Mouse (Mus musculus) kidney, postnatal 4 days (tissue): ENCODE results near the gene Plcg1.

ENCODE experiments used
- DNase-seq, 2 experiments: peaks; one replicate each; pipeline ENCODE4 v3.0.0; 2021; ENCODE audit warnings: mixed read lengths in 2 of 2

Gene Plcg1

DNA sequence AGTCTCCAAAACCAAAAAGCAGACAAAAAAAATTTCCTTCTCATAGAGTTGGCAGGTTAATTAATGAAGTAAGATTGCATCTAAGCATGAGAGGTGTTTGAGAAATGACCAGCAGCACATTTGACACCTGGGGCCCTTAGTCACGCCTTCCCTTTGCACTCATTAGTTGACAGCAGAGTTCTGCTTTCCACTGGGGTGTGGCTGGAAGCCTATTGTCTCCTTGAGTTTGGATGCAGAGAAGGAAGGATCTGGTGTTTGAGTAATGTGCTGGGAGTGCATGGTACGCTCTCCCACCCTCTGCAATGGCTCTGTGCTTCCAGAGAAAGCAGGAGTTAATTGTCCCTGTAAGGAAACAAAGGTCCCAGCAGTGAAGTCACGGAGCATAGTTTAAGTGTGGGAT, 5.4 kb downstream of the Plcg1 start:
- DNase-seq: no peak

DNA sequence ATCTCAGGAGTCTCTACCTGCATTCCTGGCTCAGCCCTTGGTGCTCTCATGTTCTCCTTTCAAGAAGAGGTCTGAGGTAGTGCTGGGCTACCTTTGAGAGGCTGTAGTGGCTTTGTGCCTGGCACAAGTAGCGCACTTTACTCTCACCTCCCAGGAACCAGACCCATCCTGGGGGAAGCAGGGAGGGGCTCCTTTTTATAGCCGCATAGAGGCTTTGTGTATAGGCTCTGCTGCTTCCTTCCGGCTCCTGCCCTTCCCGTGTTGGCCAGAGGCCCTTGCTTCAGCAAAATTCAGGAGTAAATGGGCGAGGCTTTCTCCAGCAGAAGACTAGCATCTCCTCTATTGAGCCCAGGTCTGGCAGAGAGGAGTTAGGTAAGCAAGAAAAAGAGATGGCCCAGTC, 7.3 kb downstream of the Plcg1 start:
- DNase-seq: peak in 1 of 2 experiments; percentile 33

DNA sequence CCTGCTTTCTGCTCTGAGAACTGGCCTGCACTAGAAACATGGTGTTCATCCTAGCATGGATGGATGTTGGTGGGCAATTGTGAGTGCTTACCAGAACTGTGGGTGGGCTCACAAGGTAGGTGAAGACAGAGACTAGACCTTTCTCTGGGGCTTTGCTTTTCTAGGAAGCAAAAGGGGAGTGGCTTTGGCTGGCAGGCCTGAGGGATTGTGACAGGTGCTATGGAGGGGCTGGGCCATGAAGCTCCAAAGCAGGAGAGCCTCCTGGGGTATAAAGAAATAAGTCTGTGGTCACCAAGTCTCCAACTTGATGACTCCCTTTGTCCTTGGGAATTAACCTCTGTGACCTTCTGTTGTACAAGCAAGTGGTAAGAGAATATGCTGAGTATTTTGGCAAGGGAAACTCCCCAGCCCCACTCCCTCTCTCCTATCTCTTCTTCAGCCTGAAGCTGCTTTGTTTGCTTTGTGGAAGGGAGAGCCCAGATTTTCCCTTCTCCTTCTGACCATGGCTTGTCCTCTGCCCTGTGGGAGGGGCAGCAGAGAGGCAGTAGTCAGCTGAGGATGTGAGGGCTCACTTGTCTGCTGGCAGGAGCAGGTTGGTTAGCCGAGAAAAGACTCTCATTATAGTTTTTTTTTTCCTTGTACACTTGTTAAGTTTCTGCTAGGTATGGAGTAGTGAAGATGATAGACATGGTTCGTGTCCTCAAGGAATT, 8.7 kb downstream of the Plcg1 start:
- peak in 1 of 2 experiments; percentile 41 for DNase-seq

DNA sequence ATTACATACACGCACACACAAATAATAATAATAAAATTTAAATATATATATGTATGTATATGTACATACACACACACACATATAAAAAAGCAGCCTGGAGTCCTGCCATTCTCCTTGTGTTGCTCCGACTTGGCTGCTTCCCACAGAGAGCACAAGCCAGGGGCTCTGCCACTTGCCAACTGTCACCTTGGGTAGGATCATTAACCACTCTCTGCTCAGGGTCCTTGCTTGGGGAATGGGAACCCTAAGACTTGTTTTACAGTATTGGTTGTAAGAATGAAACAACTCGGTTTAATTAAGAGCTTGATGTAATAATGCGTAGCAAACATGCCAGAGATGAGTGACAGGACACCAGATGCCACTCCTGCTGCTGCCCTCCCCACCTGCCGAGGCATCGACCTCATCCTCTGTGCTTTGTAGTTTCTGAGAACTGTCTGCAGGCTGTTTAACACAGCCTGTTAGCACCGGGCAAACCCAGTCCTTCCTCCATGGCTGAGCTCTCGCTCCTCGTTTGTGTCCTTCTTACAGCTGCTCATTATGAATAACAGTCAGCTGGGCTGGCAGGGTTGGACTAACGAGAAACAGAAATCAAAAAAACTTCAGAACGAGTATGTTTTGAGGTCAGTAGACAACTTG, 9.5 kb downstream of the Plcg1 start:
- DNase-seq: no peak

DNA sequence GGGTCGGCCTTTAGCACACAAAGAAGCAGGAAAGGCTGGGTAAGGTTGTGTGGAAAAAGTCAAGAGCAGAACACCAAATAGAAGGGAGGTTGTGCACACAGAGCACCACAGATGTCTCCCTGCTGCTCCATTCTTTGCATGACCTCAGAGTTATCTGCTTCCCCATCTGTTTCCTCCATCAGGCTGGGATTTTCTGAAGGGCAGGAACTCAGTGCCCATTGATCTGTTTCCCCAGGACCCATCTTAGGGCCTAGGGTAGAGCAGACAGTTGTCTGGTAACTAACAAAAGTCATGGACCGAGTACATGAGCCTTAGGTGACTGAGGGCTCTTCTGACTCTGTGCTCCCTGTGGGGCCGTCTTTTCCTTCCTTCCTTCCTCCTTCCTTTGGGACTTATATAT, 10.5 kb downstream of the Plcg1 start:
- no peak for DNase-seq

DNA sequence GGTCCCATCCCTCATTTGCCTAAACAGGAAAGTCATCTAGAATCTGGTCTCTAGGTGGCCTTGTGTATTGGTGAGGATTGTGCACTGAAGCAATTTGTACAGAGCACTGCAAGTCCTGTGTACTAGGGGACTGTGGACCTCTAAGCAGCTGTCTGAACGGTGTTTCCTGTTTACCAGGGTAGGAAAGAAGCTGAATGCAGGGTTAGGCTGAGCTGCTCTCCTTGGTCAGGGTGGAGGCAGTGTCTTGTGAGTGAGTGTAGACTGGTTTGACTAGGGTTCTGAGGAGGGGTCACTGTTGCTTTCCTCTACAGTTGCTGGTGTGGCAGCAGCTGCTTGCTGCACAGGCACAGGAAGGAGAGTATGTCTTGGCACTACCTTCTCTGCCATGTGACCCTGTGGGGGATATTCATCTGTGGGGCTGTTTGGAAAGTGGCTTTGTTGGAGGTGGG, 11.1 kb downstream of the Plcg1 start:
- no peak for DNase-seq

DNA sequence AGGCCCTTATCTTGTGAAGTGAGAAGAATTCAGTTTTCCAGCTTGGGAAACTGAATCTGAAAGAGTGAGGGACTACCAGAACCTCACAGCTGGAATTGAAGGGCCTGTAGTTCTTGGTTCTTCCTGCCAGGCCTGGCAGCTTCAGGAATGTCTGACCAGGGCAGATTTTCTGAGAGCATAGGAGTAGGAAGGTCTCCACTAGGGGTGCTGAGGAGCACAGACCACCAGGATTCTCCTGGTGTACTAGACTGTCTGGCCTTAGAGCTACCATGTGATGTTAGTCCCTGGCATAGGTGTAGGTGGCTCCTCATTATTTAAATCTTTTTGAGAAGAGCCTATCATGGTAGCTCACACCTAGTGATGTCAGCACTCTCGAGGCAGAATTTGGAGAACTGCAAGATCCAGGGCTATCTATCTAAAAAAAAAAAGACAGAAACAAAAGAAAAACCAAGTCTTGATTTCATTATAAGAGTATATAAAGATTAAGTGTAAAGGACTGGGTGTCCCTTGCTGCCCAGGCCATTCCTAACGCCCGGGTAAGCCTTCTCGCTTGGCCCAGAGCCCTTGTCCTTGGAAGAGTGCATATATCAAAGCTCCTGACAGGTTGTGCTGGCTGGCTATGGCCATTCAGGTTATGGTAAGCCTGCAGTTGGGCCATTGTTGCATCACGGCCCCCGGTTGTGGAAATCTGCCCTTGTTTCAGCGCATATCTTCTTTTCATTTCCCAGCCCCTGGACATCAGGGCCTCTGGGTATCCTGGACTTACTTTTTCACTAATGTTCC, 13.1 kb downstream of the Plcg1 start:
- DNase-seq: peak; percentile 86 to 88

DNA sequence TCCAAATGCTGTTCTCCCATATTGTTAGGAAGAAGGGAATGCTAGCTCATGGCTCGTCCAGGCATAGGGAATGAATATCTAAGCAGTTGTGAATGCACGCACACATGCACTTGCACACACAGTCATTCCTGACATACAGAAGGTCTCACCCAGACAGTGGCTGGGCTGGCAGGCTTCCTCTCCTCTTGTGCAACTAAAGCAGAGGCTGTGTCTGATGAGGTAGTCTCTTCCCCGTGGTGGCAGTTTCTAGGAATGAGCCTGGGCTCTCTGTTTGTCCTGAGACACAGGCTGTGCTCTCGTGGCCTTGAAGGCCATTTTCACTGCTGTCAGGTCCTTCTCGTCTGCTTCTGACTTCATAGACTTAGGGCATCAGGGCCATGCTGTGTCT, 13.7 kb downstream of the Plcg1 start:
- DNase-seq: no peak

DNA sequence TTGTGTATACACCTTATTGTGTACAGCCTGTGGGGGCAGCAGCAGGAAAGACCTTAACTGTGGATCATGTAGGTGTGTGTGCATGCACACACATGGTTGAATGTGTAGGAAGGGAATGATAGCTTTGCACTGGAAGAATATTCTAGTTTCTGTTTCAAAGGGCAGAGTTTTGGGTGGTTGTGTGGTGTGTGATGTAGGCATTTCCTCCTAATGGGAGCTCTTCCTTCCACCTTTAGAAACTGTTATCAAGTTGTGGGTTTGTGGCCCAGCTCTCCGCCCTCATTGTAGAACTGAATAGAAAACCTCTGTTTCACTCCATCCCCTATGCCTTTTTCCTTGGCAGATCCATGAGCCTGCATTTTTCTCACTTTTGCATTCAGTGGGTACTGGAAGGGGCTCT, 14.4 kb downstream of the Plcg1 start:
- no peak for DNase-seq

DNA sequence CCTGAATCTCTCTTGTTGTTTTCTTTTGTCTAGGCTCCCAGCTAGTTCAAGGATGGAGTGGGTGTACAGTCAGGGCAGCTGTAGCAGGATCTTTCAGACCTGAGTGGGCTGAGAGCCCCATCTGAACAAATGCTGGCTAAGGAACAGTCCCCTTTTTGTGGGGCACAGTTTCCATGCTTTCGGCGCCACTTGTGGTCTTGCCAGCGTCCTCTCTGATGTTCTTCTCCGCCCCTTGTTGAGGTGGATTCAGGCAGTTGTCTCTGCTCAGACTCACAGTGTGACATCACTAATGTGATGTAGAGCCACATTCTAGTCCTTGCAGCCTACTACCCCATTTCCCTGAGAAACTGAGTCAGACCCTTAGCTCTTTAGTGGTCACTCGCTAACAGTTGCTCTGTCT, 15.5 kb downstream of the Plcg1 start:
- no peak for DNase-seq

DNA sequence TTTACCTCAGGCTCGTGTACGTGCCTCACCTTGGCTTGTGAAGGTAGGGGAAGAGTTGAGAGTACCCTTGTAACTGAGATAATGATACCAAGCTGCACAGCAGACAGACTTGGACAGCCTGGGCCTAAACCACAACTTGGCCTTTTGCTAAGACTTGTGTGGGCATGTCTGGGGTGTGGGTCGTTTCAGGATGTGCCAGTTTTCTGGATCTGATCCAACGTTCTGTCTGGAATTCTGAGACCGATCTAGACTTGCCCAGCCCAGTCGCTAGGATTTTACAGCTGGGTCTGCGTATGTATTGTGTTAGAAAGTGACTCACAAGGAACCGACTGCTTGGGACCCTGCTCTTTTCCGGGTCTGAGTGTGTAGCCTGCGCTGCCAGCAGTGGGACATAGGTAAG, 16.0 kb downstream of the Plcg1 start:
- DNase-seq: no peak

DNA sequence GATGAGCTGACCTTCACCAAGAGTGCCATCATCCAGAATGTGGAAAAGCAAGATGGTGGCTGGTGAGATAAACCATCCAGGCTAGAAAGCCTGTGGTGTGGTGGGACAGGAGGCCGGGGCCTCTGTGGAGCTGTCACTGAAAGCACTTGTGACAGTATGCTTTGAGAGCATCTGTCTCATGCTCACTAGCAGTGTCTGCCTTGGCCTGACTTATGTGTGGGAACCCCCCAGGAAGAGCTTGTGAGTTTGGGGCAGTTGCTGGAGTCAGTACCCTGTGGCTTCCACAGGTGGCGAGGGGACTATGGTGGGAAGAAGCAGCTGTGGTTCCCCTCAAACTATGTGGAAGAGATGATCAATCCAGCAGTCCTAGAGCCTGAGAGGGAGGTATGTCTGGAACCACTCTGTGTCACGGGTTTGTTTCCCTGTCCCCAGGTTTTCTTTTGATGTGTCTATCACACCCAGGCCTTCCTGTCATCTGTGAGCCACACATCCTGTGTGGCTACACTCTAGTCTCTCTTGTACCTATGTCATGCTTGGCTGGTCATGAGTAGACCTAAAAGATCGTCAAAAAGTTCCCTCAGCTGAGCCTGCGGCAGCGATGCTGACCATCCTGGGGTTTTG, 25.6 kb downstream of the Plcg1 start:
- no peak for DNase-seq

DNA sequence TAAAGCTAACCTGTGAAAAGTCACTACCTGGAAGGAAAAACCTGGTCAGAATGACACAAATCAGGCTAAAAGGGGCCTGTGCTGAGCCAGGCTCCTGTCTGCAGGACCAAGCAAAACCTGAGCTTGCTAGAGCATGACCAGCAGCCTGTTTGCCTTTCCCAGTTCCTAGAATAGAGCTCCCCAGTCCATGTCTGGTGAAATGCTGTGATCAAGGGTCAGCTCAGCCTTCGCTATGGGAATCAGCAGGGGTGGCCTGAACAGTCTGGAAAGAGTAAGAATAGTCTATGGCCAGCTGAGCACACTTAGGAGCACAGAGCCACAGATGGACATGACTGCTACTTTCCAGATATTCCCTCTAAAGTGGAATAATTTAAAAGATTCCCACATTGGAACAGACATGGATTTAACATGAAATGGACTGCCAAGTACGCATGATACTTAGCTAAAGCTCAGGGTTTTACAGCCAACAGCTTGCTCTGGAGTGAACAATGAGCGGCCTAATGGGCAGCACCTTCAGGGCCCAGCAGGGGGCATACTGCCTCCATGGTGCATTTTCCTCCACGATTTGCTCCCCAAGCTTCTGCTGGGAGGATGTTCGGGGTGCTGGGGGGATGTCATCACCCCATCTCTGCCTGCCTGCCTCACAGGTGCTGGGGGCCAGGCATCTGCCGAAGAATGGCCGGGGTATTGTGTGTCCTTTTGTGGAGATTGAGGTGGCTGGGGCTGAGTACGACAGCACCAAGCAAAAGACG, 29.5 kb downstream of the Plcg1 start:
- peak; percentile 65 to 67 for DNase-seq

DNA sequence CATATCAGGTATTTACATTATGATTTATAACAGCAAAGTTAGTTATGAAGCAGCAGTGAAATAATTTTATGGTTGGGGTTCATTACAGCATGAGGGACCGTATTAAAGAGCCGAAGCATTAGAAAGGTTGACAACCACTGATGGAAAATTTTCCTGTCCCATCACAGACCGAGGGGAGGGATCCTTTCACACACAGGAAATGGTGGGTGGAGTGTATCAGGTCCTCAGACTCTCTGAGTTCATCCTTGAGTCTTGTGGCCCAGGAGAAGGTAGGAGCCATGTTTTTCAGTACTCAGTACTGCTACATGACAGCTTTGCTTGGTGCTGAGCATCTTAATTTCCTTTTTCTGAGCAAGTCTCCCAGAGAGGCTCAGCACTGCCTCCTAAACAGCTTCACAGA, 32.7 kb downstream of the Plcg1 start:
- DNase-seq: no peak

DNA sequence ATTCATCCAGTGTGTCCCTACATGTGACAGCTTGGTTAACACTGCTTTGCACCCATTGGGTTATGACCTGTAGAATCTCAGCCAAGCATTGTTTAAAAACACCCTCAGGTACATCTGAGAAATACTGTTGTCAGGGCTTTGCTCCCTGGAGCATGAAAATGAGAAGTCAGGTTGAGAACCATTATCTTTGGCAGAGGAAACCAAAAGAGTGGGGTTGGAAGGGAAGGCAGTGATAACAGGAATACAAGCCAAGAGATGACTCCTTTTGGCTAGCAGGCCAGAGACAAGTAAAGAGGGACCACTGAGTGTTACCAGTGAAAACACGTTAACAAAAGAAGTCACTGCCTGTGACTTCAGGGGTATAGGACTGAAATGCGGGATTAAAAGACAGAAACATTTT, 33.3 kb downstream of the Plcg1 start:
- DNase-seq: no peak

DNA sequence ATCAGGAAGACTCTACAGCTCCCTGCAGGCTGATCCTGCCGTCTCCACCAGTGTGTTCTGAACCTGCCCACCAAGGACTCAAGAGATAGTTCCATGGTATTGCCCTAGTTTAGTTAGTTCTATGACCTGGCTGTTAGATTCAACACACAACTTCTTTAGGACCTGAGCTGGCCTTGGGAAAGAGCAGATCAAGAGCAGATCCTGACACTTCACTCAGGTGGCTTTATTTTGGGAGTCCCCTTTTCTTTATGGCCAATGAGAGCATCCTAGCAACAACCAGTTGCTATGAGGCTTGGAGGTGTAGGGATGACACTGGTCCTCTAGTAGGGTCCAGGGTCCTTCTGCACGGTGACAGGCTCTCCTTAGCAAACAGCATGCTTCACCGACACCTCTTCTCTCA, 34.0 kb downstream of the Plcg1 start:
- no peak for DNase-seq

DNA sequence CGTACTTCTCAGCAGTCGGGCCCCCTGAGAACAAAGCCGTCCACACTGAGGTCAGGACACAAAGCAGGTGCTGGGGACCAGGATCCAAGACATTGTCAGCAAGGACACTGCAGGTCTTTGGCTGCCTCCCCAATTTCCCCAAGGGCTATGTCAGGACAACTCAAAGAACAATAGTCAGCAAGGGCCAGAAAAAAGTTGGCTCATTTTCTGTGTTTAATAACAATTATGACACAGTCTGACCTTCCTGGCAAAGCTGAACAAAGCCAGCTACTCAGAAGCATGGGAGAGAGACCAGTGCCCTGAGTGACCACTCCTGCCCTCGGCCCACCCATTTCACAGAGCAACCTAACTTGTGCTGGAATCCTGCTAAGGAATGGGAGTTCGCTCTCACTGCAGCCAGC, 35.3 kb downstream of the Plcg1 start:
- DNase-seq: peak; percentile 44 to 52

DNA sequence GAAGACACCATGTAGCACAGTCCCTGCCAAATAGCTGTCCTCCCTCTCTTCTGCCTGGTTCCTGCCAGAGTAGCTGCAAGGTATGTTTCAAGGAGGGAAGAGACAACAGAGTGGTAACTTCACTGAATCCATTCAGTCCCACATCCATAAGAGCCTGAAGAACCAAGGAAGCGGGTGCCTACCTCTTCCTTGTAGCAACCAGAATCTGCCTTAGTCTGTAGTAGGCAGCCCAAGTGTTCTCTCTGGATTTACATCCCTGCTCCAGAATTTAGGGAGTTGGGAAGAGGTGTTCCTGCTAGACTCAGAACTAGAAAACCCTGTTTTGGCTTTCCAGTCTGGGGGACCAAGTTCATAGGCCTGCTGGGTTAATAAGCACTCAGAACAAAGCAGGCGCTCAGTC, 36.1 kb downstream of the Plcg1 start:
- no peak for DNase-seq

DNA sequence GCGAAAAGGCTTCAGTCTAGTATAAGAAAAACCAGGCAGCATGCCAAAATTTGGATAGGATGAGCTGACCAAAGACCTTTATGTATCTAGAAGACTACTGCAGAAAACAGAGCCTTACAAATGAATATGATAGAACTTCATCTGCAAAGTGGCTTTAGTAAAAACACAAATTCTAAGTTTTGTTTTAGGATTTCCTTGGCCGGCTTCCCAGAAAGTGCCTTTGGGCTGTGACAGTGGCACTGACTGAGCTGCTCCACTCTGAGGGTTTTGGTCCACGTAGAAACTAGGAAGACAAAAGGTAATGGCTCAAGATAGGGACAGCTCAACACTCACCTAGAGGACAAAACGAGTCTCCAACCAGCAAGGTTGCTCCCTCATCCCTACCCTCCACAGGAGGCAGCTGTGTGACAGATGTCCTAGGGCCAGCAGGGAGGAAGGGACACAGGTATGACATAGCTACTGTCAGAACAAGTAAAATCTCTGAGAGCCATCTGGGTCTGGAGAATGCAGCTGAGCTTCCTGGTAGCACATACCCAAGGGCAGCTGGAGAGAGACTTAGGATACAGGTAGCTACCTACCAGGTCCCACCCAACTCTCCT, 37.1 kb downstream of the Plcg1 start:
- no peak for DNase-seq

DNA sequence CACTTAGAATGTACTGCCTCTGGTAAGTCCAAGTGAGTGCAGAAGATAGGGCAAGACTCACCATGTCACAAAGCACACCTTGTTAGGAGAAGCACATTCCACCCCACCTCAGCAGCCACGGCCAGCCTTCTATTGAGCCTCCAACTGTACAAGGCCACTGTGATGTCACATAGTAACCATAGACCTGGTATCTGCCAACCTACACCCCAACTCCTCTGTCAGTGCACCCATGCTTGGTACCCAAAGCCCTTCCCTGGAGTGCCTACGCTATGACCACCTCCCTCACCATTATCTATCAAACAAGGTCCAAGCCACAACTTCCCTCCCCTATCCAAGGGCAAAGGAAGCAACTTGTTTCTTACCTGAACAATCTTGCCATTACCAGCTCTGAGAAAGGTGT, 37.9 kb downstream of the Plcg1 start:
- no peak for DNase-seq

DNA sequence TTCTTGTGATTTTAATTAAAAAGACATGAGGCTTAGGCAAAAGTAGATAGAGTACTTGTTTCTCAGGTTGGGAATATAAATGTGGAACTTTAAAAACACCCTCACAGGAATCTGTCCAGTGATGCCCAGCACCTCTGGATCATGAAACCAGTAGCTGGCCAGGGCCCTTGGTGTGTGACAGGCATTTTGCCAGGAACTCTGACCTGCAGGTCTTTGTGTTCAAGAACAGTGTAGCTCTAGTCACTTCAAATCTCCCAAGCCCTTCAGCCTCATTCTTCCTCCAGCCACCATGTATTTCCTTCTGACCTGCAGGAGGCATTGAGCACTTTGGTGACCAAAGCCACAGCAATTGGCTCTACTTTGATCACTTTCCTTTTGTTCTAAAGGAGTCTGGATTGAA, 39.3 kb downstream of the Plcg1 start:
- DNase-seq: no peak

DNA sequence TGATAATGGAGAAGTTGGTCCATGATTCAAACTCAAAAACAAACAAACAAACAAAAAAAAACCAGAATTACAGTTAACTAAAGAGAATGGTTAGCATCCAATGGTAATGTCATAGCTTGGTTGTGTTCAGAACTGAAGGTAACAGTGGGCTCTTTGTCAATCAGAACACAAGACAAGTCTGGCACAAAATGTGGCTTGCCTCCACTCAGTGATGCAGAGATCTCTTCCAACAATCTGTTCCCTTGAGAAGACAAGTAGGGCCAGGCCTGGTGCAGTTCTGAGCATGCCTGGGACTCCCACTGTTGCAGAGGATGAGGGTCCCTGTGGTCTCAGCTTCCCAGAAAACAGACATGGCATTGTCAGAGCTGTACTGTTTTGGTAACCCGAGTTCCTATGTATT, 39.8 kb downstream of the Plcg1 start:
- no peak for DNase-seq
